Mouse (Mus musculus) mouse trophoblast stem cell (cell line): ENCODE results near the gene D7Ertd443e.

Source experiments
- in situ Hi-C, 2 experiments: fragments of 300-500 bp; cut with MseI, MboI; formaldehyde crosslinking; loops; 2 replicates in 1 of 2; 3 replicates in 1 of 2; pipeline ENCODE4 v1.15.1; 2025

D7Ertd443e gene

GRCm38 (mm10) chr7:134289126-134289525 lies 96.3 kb downstream of the D7Ertd443e start:
- in situ Hi-C loops = no loop called here

- in situ Hi-C loops = no loop called here
Observed at GRCm38 (mm10) chr7:134287570-134288222, 97.8 kb downstream of the D7Ertd443e start.

GRCm38 (mm10) chr7:134272956-134273355 lies 112.5 kb downstream of the D7Ertd443e start:
- in situ Hi-C loops = no loop called here

- in situ Hi-C loops = no loop called here
Observed at GRCm38 (mm10) chr7:134272421-134272820, 113.0 kb downstream of the D7Ertd443e start.

GRCm38 (mm10) chr7:134265783-134266182 lies 119.7 kb downstream of the D7Ertd443e start:
- in situ Hi-C loops = no loop called here

- in situ Hi-C loops = no loop called here
Observed at GRCm38 (mm10) chr7:134263146-134263906, 122.1 kb downstream of the D7Ertd443e start.

GRCm38 (mm10) chr7:134261003-134261701 lies 124.3 kb downstream of the D7Ertd443e start:
- in situ Hi-C loops = no loop called here

GRCm38 (mm10) chr7:134250273-134250870 lies 135.1 kb downstream of the D7Ertd443e start:
- in situ Hi-C loops = no loop called here

- in situ Hi-C loops = no loop called here
Observed at GRCm38 (mm10) chr7:134248041-134248440, 137.4 kb downstream of the D7Ertd443e start.

- in situ Hi-C loops = no loop called here
Observed at GRCm38 (mm10) chr7:134246624-134247023, 138.8 kb downstream of the D7Ertd443e start.

GRCm38 (mm10) chr7:134242773-134243172 lies 142.7 kb downstream of the D7Ertd443e start:
- in situ Hi-C loops = no loop called here

GRCm38 (mm10) chr7:134241212-134241611 lies 144.2 kb downstream of the D7Ertd443e start:
- in situ Hi-C loops = no loop called here

- in situ Hi-C loops = no loop called here
Observed at GRCm38 (mm10) chr7:134240579-134240978, 144.9 kb downstream of the D7Ertd443e start.

GRCm38 (mm10) chr7:134238863-134239262 lies 146.6 kb downstream of the D7Ertd443e start:
- in situ Hi-C loops = no loop called here

GRCm38 (mm10) chr7:134237356-134237755 lies 148.1 kb downstream of the D7Ertd443e start:
- in situ Hi-C loops = no loop called here

GRCm38 (mm10) chr7:134236727-134237126 lies 148.7 kb downstream of the D7Ertd443e start:
- in situ Hi-C loops = no loop called here

GRCm38 (mm10) chr7:134235552-134235951 lies 149.9 kb downstream of the D7Ertd443e start:
- in situ Hi-C loops = no loop called here

- in situ Hi-C loops = no loop called here
Observed at GRCm38 (mm10) chr7:134231378-134232346, 153.8 kb downstream of the D7Ertd443e start, which contains the start of gene Adam12. Gene Adam12, minus strand, starts transcription at chr7:134232146.

- in situ Hi-C loops = no loop called here
Observed at GRCm38 (mm10) chr7:134230708-134231107, 154.8 kb downstream of the D7Ertd443e start.

GRCm38 (mm10) chr7:134229899-134230298 lies 155.6 kb downstream of the D7Ertd443e start:
- in situ Hi-C loops = no loop called here
